Mouse (Mus musculus) embryonic facial prominence, embryonic 12.5 days (tissue): ENCODE measurements around the gene Crtc1. TPM values are rescaled to one million over a fixed set of nuclear protein-coding genes. Genes with fewer than 3 reads are reported as not detected.
A peak's percentile ranks its signal among the peaks of the same experiment; 100 is the strongest.

ENCODE experiments used
- ATAC-seq: fragments of 200-750 bp; cut with Nextera tagmentation; 2 replicates; pipeline ENCODE4 v1.8.0; 2017; ENCODE audit not compliant: insufficient number of reproducible peaks, insufficient read depth, low FRiP score, low TSS enrichment
- H3K27ac ChIP-seq: fragments of 300-500 bp; sonication (generic); 2 replicates; pipeline ENCODE4 v1.5.1; 2016; ENCODE audit warnings: mild to moderate bottlenecking
- H3K27me3 ChIP-seq: fragments of 300-500 bp; sonication (generic); 2 replicates; pipeline ENCODE4 v1.6.1; 2016; ENCODE audit warnings: mild to moderate bottlenecking, moderate library complexity
- H3K36me3 ChIP-seq: fragments of 300-500 bp; sonication (generic); 2 replicates; pipeline ENCODE4 v1.6.1; 2016; ENCODE audit warnings: mild to moderate bottlenecking
- H3K4me1 ChIP-seq: fragments of 300-500 bp; sonication (generic); 2 replicates; pipeline ENCODE4 v1.6.1; 2016
- H3K4me2 ChIP-seq: fragments of 300-500 bp; sonication (generic); replicated peaks from 2 replicates; pipeline ENCODE4 v1.6.1; 2016; ENCODE audit warnings: mild to moderate bottlenecking, moderate library complexity
- H3K4me3 ChIP-seq: fragments of 300-500 bp; sonication (generic); 2 replicates; pipeline ENCODE4 v1.5.1; 2016; ENCODE audit warnings: mild to moderate bottlenecking
- H3K9ac ChIP-seq: fragments of 300-500 bp; sonication (generic); 2 replicates; pipeline ENCODE4 v1.6.1; 2016; ENCODE audit warnings: mild to moderate bottlenecking, moderate library complexity
- H3K9me3 ChIP-seq: fragments of 300-500 bp; sonication (generic); 2 replicates; pipeline ENCODE4 v1.6.1; 2016; ENCODE audit warnings: mild to moderate bottlenecking, moderate library complexity
- WGBS: fragments of 180-500 bp; shearing (Covaris S2); methylation state at CpG from one replicate; pipeline ENCODE4 v1.1.7; 2016; 5-methylcytosine and 5-hydroxymethylcytosine counted together
- polyA plus RNA-seq: library from polyadenylated mRNA; unstranded; fragments of >200 nt; fragmentation: Nextera tagmentation; extraction: Ambion mirVana; gene quantifications from 2 replicates; pipeline ENCODE4 v1.2.1, GENCODE M21; 2016

Gene Crtc1
- polyA plus RNA-seq, 1 experiment from 2014 or later, result 22.1 TPM

- Histone ChIP-seq H3K27me3 (no peaks in the 10 kb centered on the region), H3K9me3 (no peaks in the 10 kb centered on the region), H3K27ac (0 out of 2 replicates have a peak overlapping the region, but pooled peaks have one; percentile 33), H3K4me3 (no peak overlapping the region), H3K36me3 (peaks cover 9% of the 10 kb centered on the region), H3K4me2 (no peak overlapping the region), H3K4me1 (peaks cover 44% of the 10 kb centered on the region), H3K9ac (no peak overlapping the region)
- 43% methylated on average over 10 of the region's 10 CpGs for WGBS
- no peak for ATAC-seq
These were observed 21.5 kb downstream of the Crtc1 start for GRCm38 (mm10) chr8:70417914-70418313.

GRCm38 (mm10) chr8:70416941-70417340 lies 22.4 kb downstream of the Crtc1 start:
- no peak overlapping the region for H3K27ac ChIP-seq
- no peak overlapping the region for H3K4me2 ChIP-seq
- H3K9ac ChIP-seq, result 0 out of 2 replicates have a peak overlapping the region, but pooled peaks have one; percentile 20
- H3K36me3 ChIP-seq, result peaks cover 13% of the 10 kb centered on the region
- ATAC-seq, result no peak
- H3K4me3 ChIP-seq, result no peak overlapping the region
- H3K27me3 ChIP-seq, result no peaks in the 10 kb centered on the region
- WGBS, result 50% methylated on average over 6 of the region's 6 CpGs
- peaks cover 44% of the 10 kb centered on the region for H3K4me1 ChIP-seq
- no peaks in the 10 kb centered on the region for H3K9me3 ChIP-seq

- peaks cover 13% of the 10 kb centered on the region for H3K36me3 ChIP-seq
- no peak overlapping the region for H3K27ac ChIP-seq
- H3K4me3 ChIP-seq, result no peak overlapping the region
- no peak overlapping the region for H3K9ac ChIP-seq
- ATAC-seq, result no peak
- WGBS, result 67% methylated on average over 8 of the region's 8 CpGs
- H3K27me3 ChIP-seq, result no peaks in the 10 kb centered on the region
- no peaks in the 10 kb centered on the region for H3K9me3 ChIP-seq
- peaks cover 41% of the 10 kb centered on the region for H3K4me1 ChIP-seq
- H3K4me2 ChIP-seq, result no peak overlapping the region
These were observed 23.6 kb downstream of the Crtc1 start for GRCm38 (mm10) chr8:70415540-70416451.

- H3K27me3 ChIP-seq, result no peaks in the 10 kb centered on the region
- peaks cover 13% of the 10 kb centered on the region for H3K36me3 ChIP-seq
- H3K9me3 ChIP-seq, result no peaks in the 10 kb centered on the region
- no peak overlapping the region for H3K4me3 ChIP-seq
- no peak for ATAC-seq
- H3K9ac ChIP-seq, result no peak overlapping the region
- no peak overlapping the region for H3K27ac ChIP-seq
- H3K4me1 ChIP-seq, result peaks cover 36% of the 10 kb centered on the region
- no peak overlapping the region for H3K4me2 ChIP-seq
- 84% methylated on average over 6 of the region's 6 CpGs for WGBS
These were observed 25.0 kb downstream of the Crtc1 start for GRCm38 (mm10) chr8:70414310-70414946.

- H3K27me3 ChIP-seq, result no peaks in the 10 kb centered on the region
- peaks cover 23% of the 10 kb centered on the region for H3K4me1 ChIP-seq
- no peak overlapping the region for H3K4me2 ChIP-seq
- H3K9ac ChIP-seq, result no peak overlapping the region
- peaks cover 13% of the 10 kb centered on the region for H3K36me3 ChIP-seq
- no peaks in the 10 kb centered on the region for H3K9me3 ChIP-seq
- H3K4me3 ChIP-seq, result no peak overlapping the region
- no peak for ATAC-seq
- H3K27ac ChIP-seq, result no peak overlapping the region
- WGBS, result 94% methylated on average over 5 of the region's 5 CpGs
These were observed 29.1 kb downstream of the Crtc1 start for GRCm38 (mm10) chr8:70410281-70410680.

- peaks cover 23% of the 10 kb centered on the region for H3K4me1 ChIP-seq
- H3K36me3 ChIP-seq, result peaks cover 15% of the 10 kb centered on the region
- 66% methylated on average over 9 of the region's 9 CpGs for WGBS
- no peak overlapping the region for H3K9ac ChIP-seq
- 0 out of 2 replicates have a peak overlapping the region, but pooled peaks have one; percentile 32 for H3K27ac ChIP-seq
- no peak overlapping the region for H3K4me3 ChIP-seq
- H3K4me2 ChIP-seq, result no peak overlapping the region
- H3K9me3 ChIP-seq, result no peaks in the 10 kb centered on the region
- ATAC-seq, result no peak
- H3K27me3 ChIP-seq, result no peaks in the 10 kb centered on the region
These were observed 29.9 kb downstream of the Crtc1 start for GRCm38 (mm10) chr8:70409455-70409871.

- peaks cover 19% of the 10 kb centered on the region for H3K36me3 ChIP-seq
- ATAC-seq, result no peak
- no peak overlapping the region for H3K4me3 ChIP-seq
These were observed 30.4 kb downstream of the Crtc1 start for GRCm38 (mm10) chr8:70409019-70409418.

GRCm38 (mm10) chr8:70408301-70408700 lies 31.1 kb downstream of the Crtc1 start:
- peak overlapping the region; percentile 58; the same call in 1 of the 2 replicates for H3K27ac ChIP-seq
- peak; percentile 53; the same call in 1 of the 2 replicates for ATAC-seq

More at GRCm38 (mm10) chr8:70409019-70409418, 30.4 kb downstream of the Crtc1 start:
- WGBS, result 79% methylated on average over 10 of the region's 10 CpGs
- H3K27me3 ChIP-seq, result no peaks in the 10 kb centered on the region
- H3K4me2 ChIP-seq, result no peak overlapping the region
- peak overlapping the region; percentile 58; the same call in 1 of the 2 replicates for H3K27ac ChIP-seq
- no peaks in the 10 kb centered on the region for H3K9me3 ChIP-seq
- 0 out of 2 replicates have a peak overlapping the region, but pooled peaks have one; percentile 24 for H3K9ac ChIP-seq
- H3K4me1 ChIP-seq, result peaks cover 23% of the 10 kb centered on the region

GRCm38 (mm10) chr8:70406427-70407069 lies 32.8 kb downstream of the Crtc1 start:
- H3K27me3 ChIP-seq, result no peaks in the 10 kb centered on the region
- WGBS, result 71% methylated on average over 11 of the region's 11 CpGs
- H3K9ac ChIP-seq, result no peak overlapping the region

More at GRCm38 (mm10) chr8:70408301-70408700, 31.1 kb downstream of the Crtc1 start:
- H3K4me3 ChIP-seq, result no peak overlapping the region
- peak overlapping the region; percentile 24; the same call in 1 of the 2 replicates for H3K9ac ChIP-seq
- 59% methylated on average over 6 of the region's 6 CpGs for WGBS
- no peaks in the 10 kb centered on the region for H3K27me3 ChIP-seq
- H3K4me2 ChIP-seq, result no peak overlapping the region
- peaks cover 23% of the 10 kb centered on the region for H3K4me1 ChIP-seq
- H3K9me3 ChIP-seq, result no peaks in the 10 kb centered on the region
- H3K36me3 ChIP-seq, result peaks cover 17% of the 10 kb centered on the region

GRCm38 (mm10) chr8:70405189-70405588 lies 34.2 kb downstream of the Crtc1 start:
- H3K4me1 ChIP-seq, result peaks cover 23% of the 10 kb centered on the region
- H3K27me3 ChIP-seq, result no peaks in the 10 kb centered on the region
- ATAC-seq, result no peak
- no peak overlapping the region for H3K4me3 ChIP-seq
- peaks cover 18% of the 10 kb centered on the region for H3K36me3 ChIP-seq
- WGBS, result 30% methylated on average over 7 of the region's 7 CpGs
- no peaks in the 10 kb centered on the region for H3K9me3 ChIP-seq
- no peak overlapping the region for H3K9ac ChIP-seq
- no peak overlapping the region for H3K4me2 ChIP-seq
- H3K27ac ChIP-seq, result no peak overlapping the region

More at GRCm38 (mm10) chr8:70406427-70407069, 32.8 kb downstream of the Crtc1 start:
- ATAC-seq, result 0 out of 2 replicates have a peak, but pooled peaks have one; percentile 13
- H3K4me2 ChIP-seq, result no peak overlapping the region
- no peaks in the 10 kb centered on the region for H3K9me3 ChIP-seq
- peaks cover 23% of the 10 kb centered on the region for H3K4me1 ChIP-seq
- no peak overlapping the region for H3K27ac ChIP-seq
- H3K4me3 ChIP-seq, result no peak overlapping the region
- H3K36me3 ChIP-seq, result peaks cover 16% of the 10 kb centered on the region

GRCm38 (mm10) chr8:70404212-70404611 lies 35.2 kb downstream of the Crtc1 start:
- H3K4me1 ChIP-seq, result peaks cover 20% of the 10 kb centered on the region
- 95% methylated on average over 3 of the region's 3 CpGs for WGBS
- H3K27ac ChIP-seq, result no peak overlapping the region
- H3K4me2 ChIP-seq, result no peak overlapping the region
- no peaks in the 10 kb centered on the region for H3K9me3 ChIP-seq
- no peak for ATAC-seq
- H3K4me3 ChIP-seq, result no peak overlapping the region
- no peak overlapping the region for H3K9ac ChIP-seq
- no peaks in the 10 kb centered on the region for H3K27me3 ChIP-seq
- peaks cover 23% of the 10 kb centered on the region for H3K36me3 ChIP-seq
